Mouse (Mus musculus) liver, embryonic 14.5 days (tissue): ENCODE data around the gene Cd36. TPM values are rescaled to one million over a fixed set of nuclear protein-coding genes. Genes with fewer than 3 reads are reported as not detected.

Experiments used
- ATAC-seq: fragments of 200-750 bp; cut with Nextera tagmentation; 2 replicates; pipeline ENCODE4 v1.8.0; 2017; ENCODE audit warnings: moderate number of reproducible peaks, mild to moderate bottlenecking, moderate library complexity; ENCODE audit not compliant: insufficient read depth
- DNase-seq, 3 experiments: peaks; one replicate each; pipeline ENCODE4 v3.0.0-alpha.2; 2012 to 2013; ENCODE audit warnings: low read depth in 3 of 3, low spot score in 3 of 3
- H3K27ac ChIP-seq: fragments of 300-500 bp; sonication (generic); 2 replicates; pipeline ENCODE4 v1.5.1; 2014; ENCODE audit warnings: moderate library complexity, mild to moderate bottlenecking, control low read depth, inconsistent platforms
- H3K27me3 ChIP-seq: fragments of 300-500 bp; sonication (generic); 2 replicates; pipeline ENCODE4 v1.6.1; 2014; ENCODE audit warnings: mild to moderate bottlenecking, low read length, moderate library complexity; ENCODE audit not compliant: control insufficient read depth, insufficient read depth
- H3K36me3 ChIP-seq: fragments of 300-500 bp; sonication (generic); replicated peaks from 2 replicates; pipeline ENCODE4 v1.6.1; 2014; ENCODE audit warnings: low read depth; ENCODE audit not compliant: control insufficient read depth, insufficient read depth
- H3K4me1 ChIP-seq, 2 experiments: fragments of 200-500 bp in 1 of 2; fragments of 300-500 bp in 1 of 2; sonication (generic) in 1 of 2; replicated peaks; 2 replicates each; pipeline ENCODE4 v1.6.1; 2012 to 2014; ENCODE audit warnings: antibody characterized with exemption in 1 of 2, inconsistent platforms in 1 of 2, low read length in 1 of 2; ENCODE audit not compliant: control insufficient read depth in 2 of 2, insufficient read depth in 2 of 2
- H3K4me2 ChIP-seq: fragments of 300-500 bp; sonication (generic); 2 replicates; pipeline ENCODE4 v1.6.1; 2014; ENCODE audit warnings: low read depth, mild to moderate bottlenecking, control low read depth, moderate library complexity
- H3K4me3 ChIP-seq, 2 experiments: fragments of 200-500 bp in 1 of 2; fragments of 300-500 bp in 1 of 2; sonication (generic) in 1 of 2; 2 replicates each; pipeline ENCODE4 v1.5.1; 2012 to 2014; ENCODE audit warnings: low read depth in 2 of 2, low read length in 2 of 2, mild to moderate bottlenecking in 2 of 2, control low read depth in 1 of 2, inconsistent platforms in 1 of 2, moderate library complexity in 1 of 2; ENCODE audit not compliant: insufficient read depth in 1 of 2
- H3K9ac ChIP-seq: fragments of 300-500 bp; sonication (generic); replicated peaks from 2 replicates; pipeline ENCODE4 v1.6.1; 2014; ENCODE audit warnings: mild to moderate bottlenecking, control low read depth, moderate library complexity
- H3K9me3 ChIP-seq: fragments of 300-500 bp; sonication (generic); 2 replicates; pipeline ENCODE4 v1.6.1; 2016; ENCODE audit warnings: low read length, mixed read lengths; ENCODE audit not compliant: control insufficient read depth
- CTCF ChIP-seq: IDR thresholded peaks from 2 replicates; pipeline ENCODE4 v1.5.1; 2016; ENCODE audit warnings: antibody characterized with exemption, low read depth, control low read depth
- EP300 ChIP-seq: IDR thresholded peaks from 2 replicates; pipeline ENCODE4 v1.6.1; 2016; ENCODE audit warnings: antibody characterized with exemption, low read depth
- WGBS: fragments of 180-500 bp; shearing (Covaris S2); extraction: QIAGEN DNeasy Blood & Tissue Kit; methylation state at CpG from one replicate; pipeline ENCODE4 v1.1.7; 2014; ENCODE audit not compliant: insufficient replicate concordance; 5-methylcytosine and 5-hydroxymethylcytosine counted together
- polyA plus RNA-seq, 2 experiments: library from polyadenylated mRNA; depleted of rRNA in 1 of 2; stranded (reverse) in 1 of 2; unstranded in 1 of 2; fragments of >200 nt; fragmentation: Nextera tagmentation in 1 of 2; extraction: Ambion mirVana in 1 of 2; gene quantifications; 2 replicates each; pipeline versions ENCODE4 v1.2.1 to v1.2.3; 2012 to 2014

Gene Cd36
- polyA plus RNA-seq, 2 experiments, result 9.3 to 25.9 TPM

- Histone ChIP-seq H3K4me3 (no peak overlapping the region), H3K27ac (no peak overlapping the region), H3K27me3 (no peaks in the 10 kb centered on the region), H3K9ac (no peak overlapping the region), H3K36me3 (no peaks in the 10 kb centered on the region), H3K9me3 (no peaks in the 10 kb centered on the region), H3K4me2 (no peak overlapping the region), H3K4me1 (no peaks in the 10 kb centered on the region)
- no peak for ATAC-seq
- no peak for DNase-seq
- no peak for TF ChIP-seq CTCF
- TF ChIP-seq EP300, result no peak
Measured at GRCm38 (mm10) chr5:17746520-17746919, 142.1 kb downstream of the Cd36 start.

GRCm38 (mm10) chr5:17739805-17740204, 148.8 kb downstream of the Cd36 start:
- ATAC-seq (no peak), DNase-seq (no peak)
- WGBS, result 55% methylated on average over 3 of the region's 3 CpGs
- Histone ChIP-seq H3K27me3 (no peaks in the 10 kb centered on the region), H3K4me2 (no peak overlapping the region), H3K4me3 (no peak overlapping the region), H3K27ac (no peak overlapping the region), H3K4me1 (no peaks in the 10 kb centered on the region), H3K36me3 (no peaks in the 10 kb centered on the region), H3K9me3 (no peaks in the 10 kb centered on the region), H3K9ac (no peak overlapping the region)
- TF ChIP-seq CTCF (no peak), EP300 (no peak)

Other genes starting within 250 kb of the Cd36 start
- not detected in 2 replicates for gene Gnat3, start 73.7 kb upstream of the Cd36 start, polyA plus RNA-seq (2012; rRNA removed)
- not detected in 2 replicates for gene Gnat3, start 73.7 kb upstream of the Cd36 start, polyA plus RNA-seq (2014; fragmentation: Nextera tagmentation; extraction: Ambion mirVana)